ENCODE assay signal across 15 mouse cellular contexts in the genomic region with DNA sequence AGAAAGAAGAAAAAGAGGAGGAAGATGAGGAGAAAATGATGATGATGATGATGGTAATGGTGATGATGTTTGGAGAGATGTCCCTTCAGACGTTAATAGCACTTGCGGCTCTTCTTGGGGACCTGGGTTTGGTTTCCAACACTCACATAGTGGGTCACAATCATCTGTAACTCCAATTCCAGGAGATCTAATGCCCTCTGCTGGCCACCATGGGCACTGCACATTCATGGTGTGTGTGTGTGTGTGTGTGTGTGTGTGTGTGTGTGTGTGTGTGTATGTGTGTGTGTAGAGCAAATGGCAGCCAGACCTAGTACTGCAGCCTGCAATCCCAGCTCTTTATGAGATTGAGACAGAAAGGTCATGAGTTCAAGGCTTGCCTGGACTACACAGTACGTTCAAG. TPM values are rescaled to one million over a fixed set of nuclear protein-coding genes. Genes with fewer than 3 reads are reported as not detected.
DNase-seq lines count a peak whose midpoint lies in the region; ATAC-seq and TF ChIP-seq lines count a peak whose summit lies in the region.
"Had no signal": no experiment of that assay in that cellular context is flagged by ENCODE, and none has a peak within 500 bp of the region (broad histone marks: within the 10 kb centered on the region; RNA-seq: fewer than 3 reads in every experiment).

No protein-coding gene starts in this region.

- no peak overlapping the region for H3K9ac ChIP-seq in liver, adult 2 months (ENCODE audit: low read depth, low read length)
- H3K9ac ChIP-seq in liver, embryonic 12.5 days, result no peak overlapping the region
- H3K9ac ChIP-seq in CH12.LX (ENCODE audit: insufficient read depth, low read depth), result no peak overlapping the region
- H3K9ac ChIP-seq: embryonic facial prominence, embryonic 13.5 days; hindbrain, embryonic 14.5 days; liver, embryonic 13.5 days had no signal

- H3K4me3 ChIP-seq in cerebellum, adult 2 months (replicated peaks; ENCODE audit: insufficient read depth, low read depth, low read length), result no peak overlapping the region
- H3K4me3 ChIP-seq in liver, adult 2 months (ENCODE audit: insufficient read depth, low read depth, low read length), result no peak overlapping the region
- no peak overlapping the region for H3K4me3 ChIP-seq in liver, embryonic 12.5 days
- no peak overlapping the region for H3K4me3 ChIP-seq in CH12.LX (replicated peaks in 1 of 3; ENCODE audit: low read depth in 2 of 3, low read length in 2 of 3, poor library complexity in 1 of 3)
- no peak overlapping the region for H3K4me3 ChIP-seq in limb, embryonic 10.5 days
- H3K4me3 ChIP-seq: embryonic facial prominence, embryonic 13.5 days; liver, embryonic 13.5 days had no signal

- no peak for ATAC-seq in liver, embryonic 12.5 days
- ATAC-seq: forebrain, embryonic 16.5 days; Patski had no signal

- 83% methylated on average over 3 of the region's 3 CpGs for WGBS in cerebellum, adult 2 months
- 77% methylated on average over 3 of the region's 3 CpGs for WGBS in liver, adult 2 months
- WGBS in liver, embryonic 12.5 days (ENCODE audit: insufficient replicate concordance), result 70% methylated on average over 3 of the region's 3 CpGs
- 77% methylated on average over 3 of the region's 3 CpGs for WGBS in limb, embryonic 10.5 days

- peak; percentile 6 for TF ChIP-seq RAD21 in CH12.LX (IDR thresholded peaks at IDR 0.05; ENCODE audit: low read depth, low read length)

- dilution Hi-C loops in CH12.LX (cut with MboI; ENCODE audit: extremely low pct_ligation_motif_present, extremely low pct_unique_long_range_greater_than_20kb, low sequenced_read_pairs), result no loop called here

- TF ChIP-seq CTCF in cerebellum, adult 2 months (IDR thresholded peaks at IDR 0.05; ENCODE audit: borderline replicate concordance, insufficient read depth, low read depth, low read length), result peak; percentile 34; the same call in 1 of the 2 replicates
- TF ChIP-seq CTCF in liver, adult 2 months (IDR thresholded peaks at IDR 0.05; ENCODE audit: low read depth, low read length), result peak; percentile 41; the same call in 1 of the 2 replicates
- peak in 1 of 2 experiments; percentile 43; a peak in 2 of 4 replicates for TF ChIP-seq CTCF in CH12.LX (conservative IDR thresholded peaks at IDR 0.05 in 1 of 2, IDR thresholded peaks at IDR 0.05 in 1 of 2; ENCODE audit: low read depth in 2 of 2, low read length in 2 of 2)

- H3K79me2 ChIP-seq in liver, adult 2 months (ENCODE audit: control insufficient read depth, insufficient read depth, low read length), result no peaks in the 10 kb centered on the region
- 0 out of 2 replicates have a peak, but pooled peaks cover 3% of the 10 kb centered on the region for H3K79me2 ChIP-seq in CH12.LX (replicated peaks; ENCODE audit: control insufficient read depth, extremely low read depth, insufficient read depth, poor library complexity, severe bottlenecking)

- DNase-seq in cerebellum, adult 2 months, result no peak
- DNase-seq in cerebellum, postnatal 4 days (ENCODE audit: low spot score in 2 of 2), result no peak
- no peak for DNase-seq in liver, adult 2 months (ENCODE audit: extremely low read depth, low read depth, low spot score)
- no peak for DNase-seq in CH12.LX (ENCODE audit: extremely low read depth)
- peak; percentile 52 for DNase-seq in induced T-regulatory cell, adult 2 months (ENCODE audit: low read depth)
- no peak for DNase-seq in gastrocnemius, postnatal 25 days
- DNase-seq in limb, embryonic 10.5 days (ENCODE audit: low spot score), result no peak
- DNase-seq: adrenal gland, adult 8-10 months; kidney, postnatal 25 days; liver, embryonic 13.5 days had no signal

- in situ Hi-C loops in CH12.LX (cut with MboI; ENCODE audit: low pct_ligation_motif_present, low pct_unique_long_range_greater_than_20kb, low sequenced_read_pairs), result no loop called here

- H3K9me3 ChIP-seq in liver, embryonic 12.5 days (replicated peaks), result no peaks in the 10 kb centered on the region
- peaks cover 3% of the 10 kb centered on the region for H3K9me3 ChIP-seq in CH12.LX (replicated peaks; ENCODE audit: low read length)
- no peaks in the 10 kb centered on the region for H3K9me3 ChIP-seq in limb, embryonic 10.5 days (replicated peaks)
- H3K9me3 ChIP-seq: embryonic facial prominence, embryonic 13.5 days; liver, embryonic 13.5 days had no signal

- no peak overlapping the region for H3K27ac ChIP-seq in cerebellum, adult 2 months (ENCODE audit: insufficient read depth, low read length)
- no peak overlapping the region for H3K27ac ChIP-seq in liver, adult 2 months (replicated peaks; ENCODE audit: insufficient read depth, low read depth, low read length)
- no peak overlapping the region for H3K27ac ChIP-seq in liver, embryonic 12.5 days
- H3K27ac ChIP-seq in CH12.LX (ENCODE audit: insufficient read depth, low read depth), result no peak overlapping the region
- H3K27ac ChIP-seq in limb, embryonic 10.5 days, result no peak overlapping the region
- H3K27ac ChIP-seq: embryonic facial prominence, embryonic 13.5 days; hindbrain, embryonic 14.5 days; liver, embryonic 13.5 days had no signal

- no peaks in the 10 kb centered on the region for H3K27me3 ChIP-seq in cerebellum, adult 2 months (ENCODE audit: control insufficient read depth, insufficient read depth, low read length)
- no peaks in the 10 kb centered on the region for H3K27me3 ChIP-seq in liver, adult 2 months (ENCODE audit: control insufficient read depth, insufficient read depth, low read length)
- peaks cover 25% of the 10 kb centered on the region for H3K27me3 ChIP-seq in liver, embryonic 12.5 days (replicated peaks)
- H3K27me3 ChIP-seq in CH12.LX (replicated peaks), result peaks cover 19% of the 10 kb centered on the region
- H3K27me3 ChIP-seq in limb, embryonic 10.5 days (ENCODE audit: low read depth, poor library complexity, severe bottlenecking), result peaks cover 26% of the 10 kb centered on the region
- H3K27me3 ChIP-seq: Patski had no signal

- no peaks in the 10 kb centered on the region for H3K36me3 ChIP-seq in liver, adult 2 months (ENCODE audit: control insufficient read depth, insufficient read depth, low read length)
- H3K36me3 ChIP-seq in liver, embryonic 12.5 days, result peaks cover 4% of the 10 kb centered on the region; the same call in 1 of the 2 replicates
- no peaks in the 10 kb centered on the region for H3K36me3 ChIP-seq in CH12.LX (replicated peaks in 1 of 2; ENCODE audit: control insufficient read depth in 1 of 2, insufficient read depth in 1 of 2, low read length in 1 of 2)
- no peaks in the 10 kb centered on the region for H3K36me3 ChIP-seq in limb, embryonic 10.5 days
- H3K36me3 ChIP-seq: embryonic facial prominence, embryonic 13.5 days; liver, embryonic 13.5 days had no signal

- no peaks in the 10 kb centered on the region for H3K4me1 ChIP-seq in cerebellum, adult 2 months (ENCODE audit: control insufficient read depth, insufficient read depth, low read length)
- H3K4me1 ChIP-seq in liver, adult 2 months (ENCODE audit: control insufficient read depth, insufficient read depth, low read length), result no peaks in the 10 kb centered on the region
- peaks cover 25% of the 10 kb centered on the region for H3K4me1 ChIP-seq in liver, embryonic 12.5 days
- H3K4me1 ChIP-seq in CH12.LX (ENCODE audit: control insufficient read depth in 1 of 2, insufficient read depth in 2 of 2), result peaks cover 7 to 10% of the 10 kb centered on the region in 2 experiments
- peaks cover 21% of the 10 kb centered on the region for H3K4me1 ChIP-seq in limb, embryonic 10.5 days

- no peak for TF ChIP-seq POLR2A in cerebellum, adult 2 months (IDR thresholded peaks at IDR 0.05; ENCODE audit: borderline replicate concordance, insufficient read depth, low read length)
- no peak for TF ChIP-seq POLR2A in liver, adult 2 months (IDR thresholded peaks at IDR 0.05; ENCODE audit: extremely low read depth, insufficient read depth, low read length)
- TF ChIP-seq POLR2A in CH12.LX (IDR thresholded peaks at IDR 0.05; ENCODE audit: low read depth, low read length), result no peak

- TF ChIP-seq EP300 in CH12.LX (IDR thresholded peaks at IDR 0.05; ENCODE audit: low read length), result no peak

- H3K4me2 ChIP-seq in liver, embryonic 12.5 days, result no peak overlapping the region
- H3K4me2 ChIP-seq in CH12.LX (ENCODE audit: insufficient read depth, low read depth, poor library complexity, severe bottlenecking), result no peak overlapping the region
- H3K4me2 ChIP-seq: embryonic facial prominence, embryonic 13.5 days; hindbrain, embryonic 14.5 days; liver, embryonic 13.5 days had no signal

RNA-seq across cellular contexts. Expression of a gene that starts 3.6 kb away (rescaled TPM):
- polyA plus RNA-seq in cerebellum, adult 2 months (2012; rRNA removed), result 12.2 and 12.8 TPM in 2 replicates
- total RNA-seq in liver, adult 2 months (2014; rRNA removed), result 4.1 and 5.3 TPM in 2 replicates
- polyA plus RNA-seq in liver, adult 2 months (2012; rRNA removed), result 4.7 and 5.2 TPM in 2 replicates
- polyA plus RNA-seq in liver, embryonic 12.5 days (2016; fragmentation: Nextera tagmentation; extraction: Ambion mirVana), result 2.8 and 3.0 TPM in 2 replicates
- total RNA-seq in CH12.LX (2012; rRNA removed), result 4.0 and 4.4 TPM in 2 replicates
- total RNA-seq in CH12.LX (2014; rRNA removed), result 4.1 and 4.4 TPM in 2 replicates
- polyA plus RNA-seq in CH12.LX (2012; ENCODE audit: insufficient read length, low read depth), result 2.9 and 3.1 TPM in 2 replicates
- total RNA-seq in gastrocnemius, postnatal 25 days (2021), result 1 to 10 TPM; 1.6 to 2.7 TPM
- 7.3 and 8.2 TPM in 2 replicates for polyA plus RNA-seq in limb, embryonic 10.5 days (2016; fragmentation: Nextera tagmentation; extraction: Ambion mirVana)

RNA-seq across cellular contexts. Expression of a gene that starts 11.3 kb away (rescaled TPM):
- 9.2 and 10.4 TPM in 2 replicates for polyA plus RNA-seq in cerebellum, adult 2 months (2012; rRNA removed)
- 0.74 and 1.8 TPM in 2 replicates for total RNA-seq in liver, adult 2 months (2014; rRNA removed)
- polyA plus RNA-seq in liver, adult 2 months (2012; rRNA removed), result 4.8 and 5.0 TPM in 2 replicates
- 155 and 158 TPM in 2 replicates for polyA plus RNA-seq in liver, embryonic 12.5 days (2016; fragmentation: Nextera tagmentation; extraction: Ambion mirVana)
- total RNA-seq in CH12.LX (2012; rRNA removed) (0.80 and 2.0 TPM in 2 replicates), CH12.LX (2014; rRNA removed) (not detected in 2 replicates)
- 0.18 and 0.20 TPM in 2 replicates for polyA plus RNA-seq in CH12.LX (2012; ENCODE audit: insufficient read length, low read depth)
- under 1 TPM; 0.20 to 0.59 TPM for total RNA-seq in gastrocnemius, postnatal 25 days (2021)
- 7.6 and 8.2 TPM in 2 replicates for polyA plus RNA-seq in limb, embryonic 10.5 days (2016; fragmentation: Nextera tagmentation; extraction: Ambion mirVana)

RNA-seq across cellular contexts. Expression of a gene that starts 15.1 kb away (rescaled TPM):
- polyA plus RNA-seq in cerebellum, adult 2 months (2012; rRNA removed), result 97.5 and 106 TPM in 2 replicates
- 0.67 and 0.74 TPM in 2 replicates for total RNA-seq in liver, adult 2 months (2014; rRNA removed)
- polyA plus RNA-seq in liver, adult 2 months (2012; rRNA removed), result 9.4 and 14.6 TPM in 2 replicates
- 2.3 and 3.1 TPM in 2 replicates for polyA plus RNA-seq in liver, embryonic 12.5 days (2016; fragmentation: Nextera tagmentation; extraction: Ambion mirVana)
- total RNA-seq in CH12.LX (2012; rRNA removed) (not detected in 2 replicates), CH12.LX (2014; rRNA removed) (not detected in 2 replicates)
- polyA plus RNA-seq in CH12.LX (2012; ENCODE audit: insufficient read length, low read depth), result not detected in 2 replicates
- under 1 TPM; 0.56 to 0.83 TPM for total RNA-seq in gastrocnemius, postnatal 25 days (2021)
- 6.4 and 7.8 TPM in 2 replicates for polyA plus RNA-seq in limb, embryonic 10.5 days (2016; fragmentation: Nextera tagmentation; extraction: Ambion mirVana)

RNA-seq across cellular contexts. Expression of a gene that starts 24.6 kb away (rescaled TPM):
- polyA plus RNA-seq in cerebellum, adult 2 months (2012; rRNA removed), result 62.5 and 64.1 TPM in 2 replicates
- 841 and 970 TPM in 2 replicates for total RNA-seq in liver, adult 2 months (2014; rRNA removed)
- 1,676 and 1,979 TPM in 2 replicates for polyA plus RNA-seq in liver, adult 2 months (2012; rRNA removed)
- 39.9 and 41.8 TPM in 2 replicates for polyA plus RNA-seq in liver, embryonic 12.5 days (2016; fragmentation: Nextera tagmentation; extraction: Ambion mirVana)
- total RNA-seq in CH12.LX (2012; rRNA removed) (2.4 and 2.9 TPM in 2 replicates), CH12.LX (2014; rRNA removed) (2.4 and 2.9 TPM in 2 replicates)
- polyA plus RNA-seq in CH12.LX (2012; ENCODE audit: insufficient read length, low read depth), result 0.87 and 1.6 TPM in 2 replicates
- 10 to 100 TPM in 1 of 2 experiments, 1 to 10 TPM in 1; 8.6 to 14.6 TPM for total RNA-seq in gastrocnemius, postnatal 25 days (2021)
- polyA plus RNA-seq in limb, embryonic 10.5 days (2016; fragmentation: Nextera tagmentation; extraction: Ambion mirVana), result 31.1 and 33.5 TPM in 2 replicates

RNA-seq across cellular contexts. Expression of a gene that starts 24.7 kb away (rescaled TPM):
- polyA plus RNA-seq in cerebellum, adult 2 months (2012; rRNA removed), result 14.7 and 16.6 TPM in 2 replicates
- 7.6 and 7.9 TPM in 2 replicates for total RNA-seq in liver, adult 2 months (2014; rRNA removed)
- polyA plus RNA-seq in liver, adult 2 months (2012; rRNA removed), result 6.7 and 11.6 TPM in 2 replicates
- 1.3 and 2.2 TPM in 2 replicates for polyA plus RNA-seq in liver, embryonic 12.5 days (2016; fragmentation: Nextera tagmentation; extraction: Ambion mirVana)
- total RNA-seq in CH12.LX (2012; rRNA removed), result not detected in 2 replicates
- total RNA-seq in CH12.LX (2014; rRNA removed), result not detected in 2 replicates
- polyA plus RNA-seq in CH12.LX (2012; ENCODE audit: insufficient read length, low read depth), result not detected in 2 replicates
- total RNA-seq in gastrocnemius, postnatal 25 days (2021), result under 1 TPM; 0.38 to 0.51 TPM
- 3.0 and 3.9 TPM in 2 replicates for polyA plus RNA-seq in limb, embryonic 10.5 days (2016; fragmentation: Nextera tagmentation; extraction: Ambion mirVana)

Comparison
In these comparisons a context has a peak if more than half of its experiments do, and no peak if none do; other contexts are left out.
1. RNA of a gene that starts 11.3 kb away (polyA plus RNA-seq): 155 to 158 TPM in liver, embryonic 12.5 days; 9.2 to 10.4 TPM in cerebellum, adult 2 months, 7.6 to 8.2 TPM in limb, embryonic 10.5 days, 4.8 to 5.0 TPM in liver, adult 2 months and 0.18 to 0.20 TPM in CH12.LX; every median in the first group is over 10 times any median in the second.